Mouse (Mus musculus) intestine, postnatal 0 days (tissue): Measurements from ENCODE around the gene Smarca2. TPM values are rescaled to one million over a fixed set of nuclear protein-coding genes. Genes with fewer than 3 reads are reported as not detected.

Experiments
- ATAC-seq: fragments of 200-750 bp; cut with Nextera tagmentation; 2 replicates; pipeline ENCODE4 v1.8.0; 2017; ENCODE audit warnings: mild to moderate bottlenecking, moderate TSS enrichment, moderate library complexity
- H3K27ac ChIP-seq: fragments of 300-500 bp; sonication (generic); 2 replicates; pipeline ENCODE4 v1.5.1; 2014; ENCODE audit warnings: mild to moderate bottlenecking, low read depth, low read length, moderate library complexity
- H3K27me3 ChIP-seq: fragments of 300-500 bp; sonication (generic); replicated peaks from 2 replicates; pipeline ENCODE4 v1.6.1; 2014; ENCODE audit warnings: low read length, mixed read lengths; ENCODE audit not compliant: control insufficient read depth, insufficient read depth
- H3K36me3 ChIP-seq: fragments of 300-500 bp; sonication (generic); 2 replicates; pipeline ENCODE4 v1.6.1; 2014; ENCODE audit warnings: mild to moderate bottlenecking, moderate library complexity; ENCODE audit not compliant: control insufficient read depth, insufficient read depth
- H3K4me1 ChIP-seq: fragments of 300-500 bp; sonication (generic); replicated peaks from 2 replicates; pipeline ENCODE4 v1.6.1; 2014; ENCODE audit warnings: antibody characterized with exemption, low read length, mixed read lengths; ENCODE audit not compliant: control insufficient read depth, insufficient read depth
- H3K4me2 ChIP-seq: fragments of 300-500 bp; sonication (generic); replicated peaks from 2 replicates; pipeline ENCODE4 v1.6.1; 2014; ENCODE audit warnings: low read depth, mild to moderate bottlenecking, moderate library complexity
- H3K4me3 ChIP-seq: fragments of 300-500 bp; sonication (generic); 2 replicates; pipeline ENCODE4 v1.5.1; 2014; ENCODE audit warnings: low read depth, low read length
- H3K9ac ChIP-seq: fragments of 300-500 bp; sonication (generic); 2 replicates; pipeline ENCODE4 v1.6.1; 2014; ENCODE audit warnings: mild to moderate bottlenecking, low read depth, low read length
- H3K9me3 ChIP-seq: fragments of 300-500 bp; sonication (generic); 2 replicates; pipeline ENCODE4 v1.6.1; 2016; ENCODE audit warnings: mixed run types; ENCODE audit not compliant: control insufficient read depth
- CTCF ChIP-seq: sonication (generic); IDR thresholded peaks from 2 replicates; pipeline ENCODE4 v1.5.1; 2016; ENCODE audit warnings: low read depth, mild to moderate bottlenecking, control low read depth, antibody characterized with exemption, moderate library complexity
- WGBS: fragments of 180-500 bp; shearing (Covaris S2); extraction: QIAGEN DNeasy Blood & Tissue Kit; methylation state at CpG from one replicate; pipeline ENCODE4 v1.1.7; 2014; 5-methylcytosine and 5-hydroxymethylcytosine counted together
- polyA plus RNA-seq: library from polyadenylated mRNA; unstranded; fragments of >200 nt; fragmentation: Nextera tagmentation; extraction: Ambion mirVana; gene quantifications from 2 replicates; pipeline ENCODE4 v1.2.1, GENCODE M21; 2015

Smarca2 gene
- polyA plus RNA-seq, 1 experiment from 2014 or later, result 18.1 TPM

- Histone ChIP-seq H3K27me3 (no peaks in the 10 kb centered on the region), H3K27ac (no peak overlapping the region), H3K4me2 (no peak overlapping the region), H3K9ac (no peak overlapping the region), H3K4me3 (no peak overlapping the region), H3K36me3 (peaks cover 13% of the 10 kb centered on the region), H3K9me3 (no peaks in the 10 kb centered on the region), H3K4me1 (no peaks in the 10 kb centered on the region)
- no peak for ATAC-seq
- no peak for TF ChIP-seq CTCF
- WGBS, result 76% methylated on average over 10 of the region's 10 CpGs
Observed at GRCm38 (mm10) chr19:26704545-26705209, 99.8 kb downstream of the Smarca2 start.

- Histone ChIP-seq H3K9me3 (no peaks in the 10 kb centered on the region), H3K4me1 (no peaks in the 10 kb centered on the region), H3K27me3 (no peaks in the 10 kb centered on the region), H3K9ac (no peak overlapping the region), H3K36me3 (peaks cover 8% of the 10 kb centered on the region), H3K27ac (no peak overlapping the region), H3K4me3 (no peak overlapping the region), H3K4me2 (no peak overlapping the region)
- 58% methylated on average over 5 of the region's 5 CpGs for WGBS
- no peak for ATAC-seq
- no peak for TF ChIP-seq CTCF
Observed at GRCm38 (mm10) chr19:26706910-26707309, 102.1 kb downstream of the Smarca2 start.

GRCm38 (mm10) chr19:26709095-26709494 lies 104.2 kb downstream of the Smarca2 start:
- ATAC-seq, result no peak
- H3K4me3 ChIP-seq, result no peak overlapping the region
- H3K9me3 ChIP-seq, result no peaks in the 10 kb centered on the region
- 24% methylated on average over 12 of the region's 12 CpGs for WGBS
- H3K27me3 ChIP-seq, result no peaks in the 10 kb centered on the region
- peaks cover 8% of the 10 kb centered on the region for H3K36me3 ChIP-seq
- no peak overlapping the region for H3K27ac ChIP-seq
- H3K9ac ChIP-seq, result no peak overlapping the region
- H3K4me1 ChIP-seq, result no peaks in the 10 kb centered on the region
- H3K4me2 ChIP-seq, result no peak overlapping the region
- TF ChIP-seq CTCF, result no peak

GRCm38 (mm10) chr19:26711268-26711667 lies 106.4 kb downstream of the Smarca2 start:
- ATAC-seq, result no peak
- H3K4me2 ChIP-seq, result no peak overlapping the region
- H3K27ac ChIP-seq, result no peak overlapping the region
- 45% methylated on average over 2 of the region's 2 CpGs for WGBS
- no peaks in the 10 kb centered on the region for H3K27me3 ChIP-seq
- TF ChIP-seq CTCF, result peak; percentile 63
- no peaks in the 10 kb centered on the region for H3K4me1 ChIP-seq
- H3K4me3 ChIP-seq, result no peak overlapping the region
- H3K9me3 ChIP-seq, result no peaks in the 10 kb centered on the region
- peaks cover 6% of the 10 kb centered on the region for H3K36me3 ChIP-seq
- no peak overlapping the region for H3K9ac ChIP-seq

DNA sequence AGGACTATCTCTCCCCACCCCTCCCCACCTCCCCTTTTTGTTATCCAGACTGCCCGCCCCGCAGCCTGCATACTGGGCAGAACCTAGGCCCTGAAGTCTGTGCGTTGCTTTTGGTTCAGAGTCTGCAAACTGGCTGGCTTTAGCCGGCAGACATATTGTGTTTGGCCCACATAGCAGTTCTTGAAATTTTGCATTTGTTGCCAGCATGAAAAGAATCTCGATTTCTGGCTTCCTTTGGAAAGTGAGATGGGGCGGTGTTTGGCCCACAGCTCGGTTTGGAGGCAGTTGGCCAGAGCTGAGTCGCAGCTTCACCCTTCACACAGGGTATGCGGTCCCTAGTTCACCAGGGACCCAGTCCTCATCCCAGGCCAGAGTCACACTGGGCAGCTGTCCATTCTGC lies 111.4 kb downstream of the Smarca2 start:
- H3K9me3 ChIP-seq, result no peaks in the 10 kb centered on the region
- H3K4me1 ChIP-seq, result no peaks in the 10 kb centered on the region
- H3K27ac ChIP-seq, result no peak overlapping the region
- 0 out of 2 replicates have a peak, but pooled peaks cover 10% of the 10 kb centered on the region for H3K36me3 ChIP-seq
- no peak overlapping the region for H3K9ac ChIP-seq
- no peaks in the 10 kb centered on the region for H3K27me3 ChIP-seq
- ATAC-seq, result no peak
- H3K4me3 ChIP-seq, result no peak overlapping the region
- no peak overlapping the region for H3K4me2 ChIP-seq
- TF ChIP-seq CTCF, result no peak
- 72% methylated on average over 9 of the region's 9 CpGs for WGBS

DNA sequence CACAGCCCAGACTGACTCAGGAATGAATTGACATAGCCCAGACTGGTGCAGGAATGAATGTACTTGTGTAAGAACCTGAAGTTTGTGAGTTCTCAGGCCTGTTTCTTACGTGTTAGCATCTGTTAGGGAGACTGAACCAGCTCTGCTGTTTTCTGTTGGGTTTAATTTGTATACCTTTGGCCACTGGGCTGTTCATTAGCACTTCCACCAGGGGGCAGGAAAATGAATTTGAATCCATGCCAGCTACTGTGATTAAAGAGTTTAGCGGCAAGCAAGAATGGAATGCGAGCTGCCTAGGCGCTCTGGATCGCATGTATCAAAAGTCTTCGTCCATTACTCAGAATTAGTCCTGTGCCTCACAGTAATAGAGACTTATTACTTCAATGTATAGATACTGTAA lies 113.4 kb downstream of the Smarca2 start:
- no peak for ATAC-seq
- Histone ChIP-seq H3K36me3 (peaks cover 14% of the 10 kb centered on the region; the same call in 1 of the 2 replicates), H3K4me3 (no peak overlapping the region), H3K9me3 (no peaks in the 10 kb centered on the region), H3K27me3 (no peaks in the 10 kb centered on the region), H3K4me1 (no peaks in the 10 kb centered on the region), H3K4me2 (no peak overlapping the region), H3K27ac (no peak overlapping the region), H3K9ac (no peak overlapping the region)
- WGBS, result 30% methylated on average over 6 of the region's 6 CpGs
- TF ChIP-seq CTCF, result peak; percentile 75
